Mouse (Mus musculus): Measurements from ENCODE around the gene Irgc1.

DNA sequence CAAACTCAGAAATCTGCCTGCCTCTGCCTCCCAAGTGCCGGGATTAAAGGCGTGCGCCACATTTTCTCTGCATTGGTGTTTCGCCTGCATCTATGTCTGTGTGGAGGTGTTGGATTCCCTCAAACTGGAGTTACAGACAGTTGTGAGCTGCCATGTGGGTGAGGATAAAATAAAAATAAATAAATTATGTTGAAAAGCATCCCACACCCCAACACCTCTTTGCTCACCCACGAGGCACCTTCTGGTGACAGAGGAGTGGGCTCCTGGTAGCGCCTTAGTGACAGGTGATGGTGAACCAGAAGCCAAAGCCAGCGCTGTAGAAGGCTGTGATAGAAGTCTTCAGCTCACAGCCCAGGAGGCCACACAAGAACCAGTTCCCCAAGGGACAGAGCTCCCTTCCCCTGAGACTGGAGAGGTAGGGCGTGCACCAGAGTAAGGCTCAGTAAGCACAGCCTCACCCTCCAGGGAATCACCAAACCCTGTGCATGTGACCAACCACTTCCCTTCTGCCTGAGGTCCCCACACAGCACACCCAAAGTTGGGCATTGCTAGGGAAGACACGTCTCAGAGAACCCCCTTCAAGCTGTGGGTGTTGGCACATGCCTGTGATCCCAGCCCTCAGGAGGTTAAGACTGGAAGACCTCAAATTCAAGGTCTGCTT lies 6.7 kb downstream of the Irgc1 start:
- TF ChIP-seq POLR2A (IDR thresholded peaks at IDR 0.05; ENCODE audit: borderline replicate concordance, low read depth, low read length) (no peak), CTCF (IDR thresholded peaks at IDR 0.05; ENCODE audit: low read depth, low read length) (no peak)

Measured in bone marrow macrophage, adult 2 months (primary cell).